Mouse (Mus musculus) erythroblast, embryonic 14.5 days (primary cell): ENCODE data around the gene Itsn1. TPM values are rescaled to one million over a fixed set of nuclear protein-coding genes. Genes with fewer than 3 reads are reported as not detected.

ENCODE experiments used
- H3K27me3 ChIP-seq: 2 replicates; pipeline ENCODE4 v1.6.1; 2012; ENCODE audit warnings: inconsistent platforms; ENCODE audit not compliant: control insufficient read depth
- H3K36me3 ChIP-seq: 2 replicates; pipeline ENCODE4 v1.6.1; 2012; ENCODE audit warnings: mild to moderate bottlenecking, inconsistent platforms; ENCODE audit not compliant: control insufficient read depth
- H3K4me1 ChIP-seq: 2 replicates; pipeline ENCODE4 v1.6.1; 2012; ENCODE audit warnings: inconsistent platforms; ENCODE audit not compliant: control insufficient read depth
- H3K4me3 ChIP-seq: replicated peaks from 2 replicates; pipeline ENCODE3; 2012; ENCODE audit warnings: moderate library complexity, mild to moderate bottlenecking, inconsistent platforms
- H3K9me3 ChIP-seq: 2 replicates; pipeline ENCODE4 v1.6.1; 2012; ENCODE audit warnings: low read length, inconsistent platforms, mixed read lengths; ENCODE audit not compliant: control insufficient read depth
- GATA1 ChIP-seq: IDR thresholded peaks from 2 replicates; pipeline ENCODE4 v1.6.1; 2012; ENCODE audit warnings: low read length, inconsistent platforms, mixed read lengths
- TAL1 ChIP-seq: IDR thresholded peaks from 3 replicates; pipeline ENCODE4 v1.6.1; 2012; ENCODE audit warnings: low read length, inconsistent platforms, mixed read lengths
- polyA plus RNA-seq: library from polyadenylated mRNA; stranded (reverse); fragments of >175 nt; gene quantifications from 2 replicates; pipeline ENCODE4 v1.2.3, GENCODE M21; 2012

Gene Itsn1
- polyA plus RNA-seq, 1 experiment: 31.5 TPM

- Histone ChIP-seq H3K4me1 (no peaks in the 10 kb centered on the region), H3K9me3 (peaks cover 8% of the 10 kb centered on the region), H3K36me3 (no peaks in the 10 kb centered on the region), H3K4me3 (no peak overlapping the region), H3K27me3 (peaks cover 13% of the 10 kb centered on the region)
- TF ChIP-seq TAL1: no peak
- TF ChIP-seq GATA1: no peak
Measured at GRCm38 (mm10) chr16:91905127-91905860, 176.2 kb downstream of the Itsn1 start.

GRCm38 (mm10) chr16:91905987-91906386 lies 176.9 kb downstream of the Itsn1 start:
- H3K27me3 ChIP-seq: peaks cover 12% of the 10 kb centered on the region
- TF ChIP-seq GATA1 (no peak), TAL1 (no peak)
- no peak overlapping the region for H3K4me3 ChIP-seq
- H3K36me3 ChIP-seq: no peaks in the 10 kb centered on the region
- H3K4me1 ChIP-seq: no peaks in the 10 kb centered on the region
- H3K9me3 ChIP-seq: peaks cover 8% of the 10 kb centered on the region

- Histone ChIP-seq H3K4me1 (no peaks in the 10 kb centered on the region), H3K4me3 (no peak overlapping the region), H3K27me3 (peaks cover 12% of the 10 kb centered on the region), H3K36me3 (no peaks in the 10 kb centered on the region), H3K9me3 (peaks cover 8% of the 10 kb centered on the region)
- TF ChIP-seq GATA1: no peak
- TF ChIP-seq TAL1: no peak
Measured at GRCm38 (mm10) chr16:91906672-91907071, 177.6 kb downstream of the Itsn1 start.

- TF ChIP-seq GATA1 (no peak), TAL1 (no peak)
Measured at GRCm38 (mm10) chr16:91907158-91907557, 178.1 kb downstream of the Itsn1 start.

GRCm38 (mm10) chr16:91909569-91910335 lies 180.7 kb downstream of the Itsn1 start:
- Histone ChIP-seq H3K9me3 (no peaks in the 10 kb centered on the region), H3K4me3 (no peak overlapping the region), H3K4me1 (no peaks in the 10 kb centered on the region), H3K27me3 (peaks cover 12% of the 10 kb centered on the region), H3K36me3 (no peaks in the 10 kb centered on the region)
- TF ChIP-seq TAL1 (no peak), GATA1 (no peak)

More at GRCm38 (mm10) chr16:91907158-91907557, 178.1 kb downstream of the Itsn1 start:
- Histone ChIP-seq H3K9me3 (peaks cover 8% of the 10 kb centered on the region), H3K4me1 (no peaks in the 10 kb centered on the region), H3K36me3 (no peaks in the 10 kb centered on the region), H3K27me3 (peaks cover 12% of the 10 kb centered on the region), H3K4me3 (no peak overlapping the region)

- Histone ChIP-seq H3K9me3 (no peaks in the 10 kb centered on the region), H3K36me3 (peaks cover 5% of the 10 kb centered on the region), H3K27me3 (peaks cover 2% of the 10 kb centered on the region; the same call in 1 of the 2 replicates), H3K4me3 (peak overlapping the region; percentile 58), H3K4me1 (peaks cover 22% of the 10 kb centered on the region)
- TF ChIP-seq GATA1 (no peak), TAL1 (no peak)
Measured at GRCm38 (mm10) chr16:91917631-91918096, 188.6 kb downstream of the Itsn1 start.

- no peak for TF ChIP-seq TAL1
- TF ChIP-seq GATA1: no peak
- Histone ChIP-seq H3K27me3 (peaks cover 2% of the 10 kb centered on the region; the same call in 1 of the 2 replicates), H3K4me1 (peaks cover 27% of the 10 kb centered on the region), H3K9me3 (no peaks in the 10 kb centered on the region), H3K4me3 (no peak overlapping the region), H3K36me3 (peaks cover 13% of the 10 kb centered on the region)
Measured at GRCm38 (mm10) chr16:91918461-91918860, 189.4 kb downstream of the Itsn1 start.

GRCm38 (mm10) chr16:91919056-91919455 lies 190.0 kb downstream of the Itsn1 start:
- H3K4me3 ChIP-seq: no peak overlapping the region
- H3K27me3 ChIP-seq: peaks cover 2% of the 10 kb centered on the region; the same call in 1 of the 2 replicates
- peaks cover 19% of the 10 kb centered on the region for H3K36me3 ChIP-seq
- peaks cover 27% of the 10 kb centered on the region for H3K4me1 ChIP-seq
- TF ChIP-seq GATA1: no peak
- no peak for TF ChIP-seq TAL1
- H3K9me3 ChIP-seq: no peaks in the 10 kb centered on the region

- H3K27me3 ChIP-seq: no peaks in the 10 kb centered on the region
- no peak overlapping the region for H3K4me3 ChIP-seq
- TF ChIP-seq TAL1 (no peak), GATA1 (no peak)
- peaks cover 27% of the 10 kb centered on the region for H3K4me1 ChIP-seq
- H3K36me3 ChIP-seq: peaks cover 42% of the 10 kb centered on the region
- no peaks in the 10 kb centered on the region for H3K9me3 ChIP-seq
Measured at GRCm38 (mm10) chr16:91921340-91921739, 192.3 kb downstream of the Itsn1 start.
